Mouse (Mus musculus): ENCODE results near the gene Irs1. TPM values are rescaled to one million over a fixed set of nuclear protein-coding genes. Genes with fewer than 3 reads are reported as not detected.

The Irs1 gene
- polyA plus RNA-seq (2012; rRNA removed): 9.7 and 11.1 TPM in 2 replicates

DNA sequence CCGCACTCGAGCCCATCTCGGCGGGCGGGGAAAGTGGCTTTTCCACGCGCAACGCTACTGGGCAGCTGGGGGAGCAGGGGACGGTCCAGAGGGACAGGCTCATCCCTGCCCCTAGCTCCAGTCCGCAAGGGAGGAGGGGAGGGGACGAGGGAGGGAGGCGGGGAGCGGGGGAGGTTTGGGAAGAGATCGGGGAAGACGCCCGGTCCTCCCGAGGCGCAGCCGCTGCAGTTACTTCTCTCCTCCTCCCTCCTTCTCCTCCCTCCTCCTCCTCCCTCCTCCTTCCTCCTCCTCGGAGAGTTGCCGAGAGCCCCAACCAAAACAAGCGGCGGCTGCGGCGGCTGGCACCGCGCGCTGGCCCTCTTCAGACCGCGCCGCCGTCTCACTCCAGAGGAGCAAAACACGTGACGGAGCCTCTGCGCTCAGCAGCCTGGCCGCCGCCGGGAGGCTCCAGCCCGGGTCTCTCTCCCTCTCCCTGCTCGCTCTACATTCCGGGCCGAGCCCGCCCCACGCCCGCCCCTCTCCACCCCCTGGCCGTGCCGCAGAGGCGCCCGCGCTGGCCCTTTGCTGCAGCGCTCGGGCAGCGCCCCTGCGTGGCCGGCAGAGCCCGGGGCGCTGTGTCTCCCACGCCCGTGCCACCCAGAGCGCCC lies at the start of gene Irs1:
Irs1 (minus strand) TSS at position 266 of the 647 bp plus-strand sequence.
- no peak for DNase-seq (ENCODE audit: low read depth)

DNA sequence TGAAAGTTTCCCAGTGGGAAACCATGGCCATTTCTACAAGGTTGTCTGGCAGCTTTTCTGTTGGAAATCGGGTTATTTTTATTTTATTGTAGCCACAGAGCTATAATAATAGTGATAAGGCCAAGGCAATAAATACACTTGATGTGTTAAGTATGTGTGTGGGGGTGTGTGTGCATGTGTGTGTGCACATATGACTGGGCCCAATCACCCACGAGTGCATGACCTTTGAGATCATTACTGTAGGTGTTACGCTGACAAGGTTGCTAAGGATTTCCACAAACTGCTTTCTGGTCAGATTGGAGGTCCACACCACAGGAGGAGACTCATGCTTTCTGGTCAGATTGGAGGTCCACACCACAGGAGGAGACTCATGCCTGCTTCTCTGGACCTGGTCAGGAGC lies 43.3 kb upstream of the Irs1 start:
- DNase-seq (ENCODE audit: low read depth): no peak

DNA sequence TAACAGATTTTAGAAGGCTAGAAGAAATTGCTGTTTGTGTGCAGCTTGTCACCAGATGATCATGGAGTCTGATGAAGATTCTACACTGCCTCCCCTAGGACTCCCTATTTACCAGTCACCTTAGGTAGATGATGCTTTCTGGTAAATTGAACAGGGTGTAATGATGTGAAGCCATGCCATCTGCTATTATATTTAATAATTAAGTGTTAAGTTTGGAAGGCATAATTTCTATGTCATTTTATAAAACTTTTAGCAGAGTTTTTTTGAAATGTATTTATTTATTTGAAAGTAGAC lies 38.7 kb upstream of the Irs1 start:
- DNase-seq (ENCODE audit: low read depth): no peak

DNA sequence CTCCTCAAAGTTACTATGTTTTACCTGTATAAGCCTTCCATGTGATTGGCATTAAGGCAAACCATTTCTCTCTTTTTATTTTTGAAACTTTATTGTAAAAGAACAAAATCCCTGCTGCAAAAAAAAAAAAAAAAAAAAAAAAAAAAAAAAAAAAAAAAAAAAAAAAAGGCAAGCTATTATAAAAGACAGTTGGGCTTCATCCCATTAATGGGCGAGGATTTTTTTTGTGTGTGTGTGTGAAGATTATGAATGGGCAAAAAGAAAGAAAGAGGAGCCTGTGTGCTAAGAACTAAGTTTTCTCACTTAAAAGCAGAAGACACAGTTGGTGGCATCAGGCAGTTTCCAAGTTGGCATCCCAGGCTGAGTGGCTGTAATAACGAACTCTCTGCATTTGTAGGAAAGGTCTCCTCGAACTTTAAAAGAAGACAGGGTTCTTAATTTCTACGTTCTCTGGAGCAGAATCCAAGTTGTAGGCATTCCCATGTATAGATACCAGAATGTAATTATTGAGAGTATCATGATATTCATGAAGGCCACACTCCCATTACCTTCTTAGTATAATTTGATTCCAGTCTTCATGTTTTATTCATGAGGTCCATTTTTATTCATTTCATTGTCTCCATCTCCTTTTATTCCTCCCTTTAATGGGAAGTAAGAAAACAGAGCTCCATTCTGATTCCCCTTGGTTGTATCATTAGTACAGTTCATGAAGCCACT lies 38.2 kb upstream of the Irs1 start:
- DNase-seq (ENCODE audit: low read depth): no peak

DNA sequence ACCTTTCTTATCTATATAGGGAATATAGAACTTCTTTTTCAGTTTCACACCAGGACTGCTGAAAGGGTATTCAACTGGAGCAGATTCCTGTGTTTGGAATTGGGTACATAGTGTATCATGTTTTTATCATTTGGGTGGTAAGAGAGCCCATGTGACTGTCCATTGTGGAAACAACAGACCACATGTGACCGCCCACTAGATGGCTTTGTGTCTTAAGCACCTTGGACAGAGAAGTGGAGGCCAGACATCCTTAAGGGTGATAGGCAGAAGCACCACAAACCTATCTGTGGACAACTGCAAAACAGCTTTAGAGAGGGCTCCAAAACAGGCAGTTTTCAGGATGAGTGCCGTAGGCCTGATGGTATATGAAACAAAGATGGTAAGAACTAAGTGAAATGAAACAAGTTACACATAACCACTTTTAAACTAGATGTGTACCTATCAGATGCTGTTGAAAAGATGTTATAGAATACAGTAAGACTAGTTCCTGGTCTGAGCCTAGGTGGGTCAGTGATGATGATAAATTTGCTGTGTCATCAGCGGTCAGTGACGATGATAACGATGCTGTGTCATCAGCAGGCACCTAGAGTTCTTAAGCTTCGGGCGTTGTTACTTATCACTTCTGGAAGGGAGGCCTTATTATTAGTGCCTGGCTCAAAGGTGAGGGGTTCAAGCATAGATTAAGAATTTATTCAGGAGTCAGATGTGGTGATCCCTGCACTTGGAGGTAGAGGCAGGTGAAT lies 37.0 kb upstream of the Irs1 start:
- no peak for DNase-seq (ENCODE audit: low read depth)

DNA sequence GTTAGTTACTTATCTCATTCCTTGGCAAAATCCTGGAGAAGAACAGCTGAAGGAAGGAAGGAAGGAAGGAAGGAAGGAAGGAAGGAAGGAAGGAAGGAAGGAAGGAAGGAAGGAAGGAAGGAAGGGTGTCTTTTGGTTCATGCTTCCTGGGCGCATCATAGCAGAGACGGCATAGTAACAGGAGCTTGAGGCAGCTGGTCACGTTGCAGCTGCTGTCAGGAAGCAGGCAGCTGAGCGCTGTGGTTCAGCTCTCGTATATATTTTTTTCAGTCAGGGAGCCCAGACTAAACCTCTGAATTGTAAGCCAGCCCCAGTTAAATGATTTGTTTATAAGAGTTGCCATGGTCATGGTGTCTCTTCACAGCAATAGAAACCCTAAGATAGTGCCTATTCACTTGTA lies 34.9 kb upstream of the Irs1 start:
- no peak for DNase-seq (ENCODE audit: low read depth)

DNA sequence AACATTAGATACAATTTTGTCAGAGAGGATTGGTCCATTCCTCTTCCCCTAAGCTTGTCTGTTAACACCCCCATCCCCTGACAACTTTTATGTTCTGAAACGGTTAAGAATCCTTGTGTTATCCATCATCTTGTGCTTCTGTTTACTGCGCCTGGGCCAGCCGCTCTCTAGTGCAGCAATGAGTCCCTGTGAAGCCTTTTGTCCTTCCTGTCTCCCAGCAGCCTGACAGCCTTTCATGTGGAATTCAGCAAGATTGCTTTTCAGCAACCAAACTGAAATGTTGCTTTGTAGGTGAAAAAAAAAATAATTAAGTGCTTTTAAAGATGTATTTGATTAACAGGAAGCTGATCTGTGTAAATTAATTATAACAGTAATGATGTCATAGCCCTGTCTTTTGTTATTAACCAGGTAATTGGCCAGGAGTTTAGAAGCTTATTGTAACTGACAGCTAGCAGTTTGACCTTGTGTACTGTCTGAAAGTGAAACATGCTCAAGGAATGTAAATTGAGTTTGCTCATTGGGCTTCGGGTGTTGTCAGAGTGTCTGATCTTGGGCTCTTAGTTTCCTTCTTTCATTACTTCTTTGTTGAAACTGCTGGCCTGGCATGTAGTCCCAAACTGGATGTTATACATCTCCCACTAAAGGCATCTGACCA lies 33.0 kb upstream of the Irs1 start:
- no peak for DNase-seq (ENCODE audit: low read depth)

DNA sequence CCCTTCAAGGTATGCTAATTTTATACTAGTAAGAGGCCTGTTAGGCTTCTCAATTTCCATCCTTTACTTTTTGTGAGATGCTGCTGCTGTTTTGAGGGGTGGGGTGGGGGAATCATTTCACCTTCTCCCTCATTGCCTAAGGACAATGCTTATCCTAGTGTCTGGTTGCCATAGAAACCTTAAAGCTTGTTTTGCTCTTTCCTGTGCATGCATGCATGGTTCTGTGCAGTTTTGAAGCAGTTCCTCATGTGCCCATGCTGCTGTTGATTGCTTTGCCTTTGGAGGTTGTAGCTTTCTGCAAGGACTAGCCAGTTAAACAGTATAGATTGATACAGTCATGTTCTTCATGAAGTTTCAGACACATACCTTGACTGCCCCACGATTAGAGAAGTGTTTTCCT lies 30.2 kb upstream of the Irs1 start:
- no peak for DNase-seq (ENCODE audit: low read depth)

DNA sequence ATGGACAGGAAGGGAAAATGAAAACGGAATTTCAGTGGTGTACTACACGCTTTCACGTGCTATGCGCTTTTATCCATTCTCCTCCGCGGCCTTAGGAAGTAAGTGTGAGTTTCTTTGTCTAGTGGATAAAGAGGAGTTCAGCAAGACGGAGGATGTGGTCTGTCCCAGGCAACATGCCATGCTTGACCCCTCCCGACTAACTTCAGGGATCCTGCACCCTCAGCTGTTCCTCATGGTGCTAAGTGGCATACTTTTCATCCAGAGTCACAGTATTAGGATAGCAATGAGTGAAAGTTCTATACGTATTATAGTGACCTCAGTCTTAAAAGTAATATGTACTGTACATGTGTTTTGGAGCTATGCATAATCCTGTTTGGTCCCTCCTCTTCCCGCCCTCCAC lies 29.6 kb upstream of the Irs1 start:
- DNase-seq (ENCODE audit: low read depth): no peak

DNA sequence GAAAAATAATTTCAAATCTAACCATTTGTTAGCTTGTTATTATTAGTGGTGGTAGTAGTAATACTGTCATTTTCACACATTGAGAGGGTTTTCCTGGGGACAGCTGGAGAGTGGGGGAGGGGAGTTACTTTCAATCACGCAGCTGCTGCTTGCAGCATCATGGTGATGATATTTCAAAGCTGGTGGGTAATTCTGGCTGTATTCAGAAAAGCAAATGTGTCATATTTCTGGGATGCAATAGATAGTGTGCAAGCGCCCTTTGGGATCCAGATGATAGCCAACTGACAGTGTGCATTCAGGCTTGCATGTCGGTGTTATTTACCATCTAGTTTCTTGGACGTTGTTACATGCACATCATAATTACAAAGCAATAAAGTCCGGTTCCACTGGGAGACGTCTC lies 29.2 kb upstream of the Irs1 start:
- no peak for DNase-seq (ENCODE audit: low read depth)

DNA sequence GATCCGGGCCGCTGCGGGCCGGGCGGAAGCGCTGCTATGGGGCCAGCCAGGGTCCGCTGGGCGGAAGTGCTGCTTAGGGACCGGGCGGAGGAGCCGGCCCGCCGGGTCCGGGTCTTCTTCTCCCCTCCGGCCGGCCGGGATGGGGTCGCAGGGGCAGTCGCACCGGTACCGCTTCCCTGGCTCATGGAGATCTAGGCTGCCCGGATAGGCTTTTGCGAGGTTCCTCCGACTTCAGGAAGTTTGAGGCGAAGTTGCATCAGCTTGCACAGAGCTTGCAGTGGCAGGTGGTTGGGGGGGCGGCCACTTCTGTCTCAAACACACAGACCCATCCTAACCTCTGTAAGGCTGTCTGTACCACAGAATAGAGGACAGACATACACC lies 25.5 kb upstream of the Irs1 start:
- DNase-seq (ENCODE audit: low read depth): no peak

DNA sequence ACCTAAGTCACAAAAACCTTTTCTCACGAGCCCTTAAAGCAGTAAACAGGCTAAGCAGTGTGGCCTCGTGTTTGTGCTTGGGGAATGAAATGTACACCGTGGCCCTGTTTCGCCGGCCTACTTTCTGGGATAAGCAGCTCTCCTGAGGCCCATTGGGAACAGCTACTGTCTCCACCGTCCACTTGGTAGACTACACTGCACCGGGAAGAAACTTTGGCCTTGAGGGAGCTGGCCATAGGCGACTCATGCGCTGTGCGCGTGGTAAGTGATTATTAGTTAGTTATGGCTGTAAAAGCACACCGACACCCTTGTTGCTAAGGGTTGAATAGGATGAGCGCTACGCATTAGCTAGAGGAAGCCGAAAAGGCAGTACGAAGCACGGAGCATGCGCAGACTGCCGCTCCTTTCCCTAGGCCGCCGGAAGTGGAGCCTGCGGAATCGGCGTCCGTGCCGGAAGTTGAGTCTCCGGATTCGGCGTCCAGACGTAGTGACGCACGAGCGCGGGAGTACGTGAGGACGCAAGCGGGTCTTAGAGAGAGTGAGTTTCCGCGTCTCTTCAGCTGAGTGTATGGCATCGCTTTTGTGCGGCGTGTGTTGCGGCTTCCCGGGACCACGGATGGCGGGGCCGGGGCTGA lies 25.0 kb upstream of the Irs1 start, which contains the start of gene Rhbdd1:
Rhbdd1 (plus strand) TSS at position 342 of the 635 bp plus-strand sequence.
- DNase-seq (ENCODE audit: low read depth): peak; percentile 50

DNA sequence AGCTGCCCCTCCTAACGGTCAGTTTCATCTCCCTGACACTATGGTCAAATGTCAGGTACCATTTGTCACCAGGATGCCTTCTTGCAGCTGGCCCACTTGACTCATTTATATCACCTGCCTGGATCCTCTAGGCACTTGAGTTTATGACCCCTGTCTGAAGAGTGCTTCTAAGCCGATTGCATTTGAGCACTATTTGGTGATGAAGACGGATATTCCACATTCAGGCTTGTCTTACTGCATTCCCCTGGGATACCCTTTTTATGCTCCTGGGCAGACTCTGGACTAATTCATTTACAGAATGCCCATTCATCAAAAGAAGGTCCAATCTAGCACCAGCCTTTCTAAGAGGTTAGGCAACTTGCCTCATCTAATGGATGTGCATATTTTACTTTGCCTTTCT lies 13.3 kb upstream of the Irs1 start:
- no peak for DNase-seq (ENCODE audit: low read depth)

DNA sequence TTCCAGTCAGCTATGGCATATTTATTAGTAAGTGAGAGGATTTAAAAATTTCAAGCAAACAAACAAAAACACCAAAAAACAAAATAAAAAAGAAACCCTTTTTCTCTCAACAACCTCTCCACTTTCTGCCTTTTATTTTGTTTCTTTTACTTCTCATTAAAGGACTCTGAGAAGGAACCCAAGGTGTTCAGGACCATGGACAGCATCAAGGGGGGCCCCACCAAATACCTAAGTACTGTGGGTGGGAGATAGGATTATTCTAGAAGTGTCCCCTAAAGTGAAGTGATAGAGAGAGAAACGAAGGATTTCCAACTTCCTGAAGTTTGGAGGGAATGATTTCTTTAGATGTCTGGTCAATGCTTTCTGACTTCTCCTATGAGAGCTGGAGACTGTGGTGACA lies 7.4 kb upstream of the Irs1 start:
- no peak for DNase-seq (ENCODE audit: low read depth)

DNA sequence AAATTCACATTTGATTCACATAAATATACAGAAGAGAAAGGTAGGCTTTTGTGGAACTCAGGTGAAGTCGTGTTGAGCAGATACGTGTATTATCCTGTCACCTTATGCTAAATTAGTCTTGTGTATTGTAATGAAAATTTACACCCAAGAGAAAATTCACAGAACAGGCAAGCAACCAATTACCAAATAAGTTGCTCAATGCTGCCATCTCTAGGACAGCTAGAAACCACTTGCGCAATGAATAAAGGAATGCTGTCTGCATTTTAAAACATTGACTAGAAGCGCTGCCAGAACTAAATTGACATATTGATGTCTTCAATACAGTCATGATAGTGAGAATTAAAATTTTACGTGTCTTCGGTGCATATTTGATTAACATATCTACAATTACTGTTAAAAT lies 2.9 kb upstream of the Irs1 start:
- no peak for DNase-seq (ENCODE audit: low read depth)

DNA sequence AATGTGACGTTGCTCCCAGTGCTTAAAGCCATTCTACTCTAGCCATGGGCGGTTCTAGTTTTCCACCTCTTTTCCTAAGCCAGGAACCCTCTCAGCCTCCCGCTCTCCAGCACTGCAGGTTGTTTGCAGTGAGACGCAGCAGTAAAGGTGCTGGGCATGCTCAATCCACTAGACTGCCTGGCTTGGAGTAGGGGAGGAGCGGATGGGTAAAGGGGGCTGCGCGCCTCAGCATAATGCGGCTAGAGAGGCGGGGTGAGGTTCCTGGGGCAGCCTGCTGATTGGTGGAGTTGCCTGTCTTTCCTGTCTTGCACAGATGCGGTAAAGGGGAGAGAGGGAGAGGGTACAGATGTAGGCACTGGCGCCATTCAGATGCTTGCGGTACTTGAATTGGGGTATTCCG lies 1.6 kb upstream of the Irs1 start:
- DNase-seq (ENCODE audit: low read depth): no peak

DNA sequence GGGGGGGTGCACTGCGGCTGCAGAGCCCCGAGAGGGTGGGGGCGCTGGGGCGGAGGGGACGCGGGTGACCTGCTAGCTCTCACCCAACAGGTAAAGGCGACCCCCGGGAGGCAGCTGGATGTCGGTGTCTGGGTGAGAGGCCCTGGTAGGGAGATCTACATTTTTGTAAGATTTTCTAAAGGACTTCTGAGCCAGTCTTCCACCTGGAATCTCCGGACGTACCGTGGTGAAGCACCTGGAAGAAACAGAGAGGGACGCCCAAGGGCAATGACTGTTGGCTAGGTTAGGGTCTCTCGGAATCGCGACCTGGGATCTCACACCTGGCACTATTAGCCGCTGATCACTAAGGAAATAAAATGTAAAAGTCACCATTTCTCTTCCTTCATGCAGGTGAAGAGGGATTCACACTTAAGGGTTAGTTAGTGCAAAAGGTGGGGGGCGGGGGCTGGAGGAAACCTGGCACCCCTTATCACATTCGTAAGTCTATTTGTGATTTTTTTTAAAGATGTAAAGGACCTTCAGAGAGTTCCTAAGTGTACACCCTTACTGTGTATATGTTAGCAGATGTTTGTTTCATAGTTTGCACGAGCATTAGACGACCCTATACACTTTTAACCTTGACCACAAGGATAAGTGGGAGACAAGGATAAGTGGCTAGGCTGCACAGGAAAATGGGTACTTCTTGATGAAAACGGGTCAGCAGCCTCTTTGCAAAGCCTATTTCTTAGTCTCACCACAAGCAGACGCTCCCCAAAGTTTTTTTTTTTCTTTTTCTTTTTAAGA lies 905 bp upstream of the Irs1 start:
- DNase-seq (ENCODE audit: low read depth): no peak

DNA sequence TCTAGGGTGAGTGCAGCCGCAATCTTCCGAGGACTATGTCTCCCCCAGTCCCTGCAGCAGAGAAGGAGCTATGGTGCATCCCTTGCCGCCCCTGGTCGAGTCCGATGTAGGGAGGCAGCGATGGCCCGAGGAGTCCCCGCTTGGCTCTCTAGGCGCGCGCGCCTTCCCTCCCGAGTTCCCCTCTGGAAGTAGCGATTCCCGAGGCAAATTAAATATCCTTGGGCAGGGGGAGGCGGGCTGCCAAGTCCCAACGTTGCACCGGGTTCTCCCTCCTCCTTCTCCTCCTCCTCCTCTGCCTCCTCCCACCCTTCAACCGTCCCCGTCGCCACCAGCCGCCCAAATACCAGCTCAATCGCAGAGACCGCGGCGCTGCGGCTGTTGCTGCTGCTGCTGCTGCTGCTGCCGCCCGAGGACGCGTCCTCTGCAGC lies 479 bp downstream of the Irs1 start:
- no peak for DNase-seq (ENCODE audit: low read depth)

DNA sequence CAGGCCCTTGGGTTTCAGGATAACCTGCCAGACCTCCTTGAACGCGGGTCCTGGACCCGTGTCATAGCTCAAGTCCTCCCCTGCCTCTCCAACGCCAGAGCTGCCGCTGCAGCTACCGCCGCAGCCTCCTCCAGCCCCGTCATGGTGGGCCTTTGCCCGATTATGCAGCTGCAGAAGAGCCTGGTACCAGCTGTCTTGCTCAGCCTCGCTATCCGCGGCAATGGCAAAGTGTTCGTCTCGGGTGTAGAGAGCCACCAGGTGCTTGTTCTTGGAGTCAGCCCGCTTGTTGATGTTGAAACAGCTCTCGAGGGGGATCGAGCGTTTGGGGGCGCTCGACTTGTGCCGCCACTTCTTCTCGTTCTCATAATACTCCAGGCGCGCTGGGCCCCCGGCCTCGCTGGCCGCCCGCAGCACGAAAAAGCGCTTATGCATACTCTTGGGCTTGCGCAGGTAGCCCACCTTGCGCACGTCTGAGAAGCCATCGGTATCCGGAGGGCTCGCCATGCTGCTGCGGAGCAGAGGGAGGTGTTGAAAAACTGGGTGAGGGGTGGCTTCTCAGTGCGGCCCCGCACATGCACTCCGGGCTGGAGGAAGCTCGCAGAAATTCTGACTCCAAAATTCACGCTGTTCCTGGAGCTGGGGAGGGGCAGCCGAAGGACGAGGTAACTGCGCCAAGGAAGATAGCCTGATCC lies 1.1 kb downstream of the Irs1 start:
- DNase-seq (ENCODE audit: low read depth): no peak

DNA sequence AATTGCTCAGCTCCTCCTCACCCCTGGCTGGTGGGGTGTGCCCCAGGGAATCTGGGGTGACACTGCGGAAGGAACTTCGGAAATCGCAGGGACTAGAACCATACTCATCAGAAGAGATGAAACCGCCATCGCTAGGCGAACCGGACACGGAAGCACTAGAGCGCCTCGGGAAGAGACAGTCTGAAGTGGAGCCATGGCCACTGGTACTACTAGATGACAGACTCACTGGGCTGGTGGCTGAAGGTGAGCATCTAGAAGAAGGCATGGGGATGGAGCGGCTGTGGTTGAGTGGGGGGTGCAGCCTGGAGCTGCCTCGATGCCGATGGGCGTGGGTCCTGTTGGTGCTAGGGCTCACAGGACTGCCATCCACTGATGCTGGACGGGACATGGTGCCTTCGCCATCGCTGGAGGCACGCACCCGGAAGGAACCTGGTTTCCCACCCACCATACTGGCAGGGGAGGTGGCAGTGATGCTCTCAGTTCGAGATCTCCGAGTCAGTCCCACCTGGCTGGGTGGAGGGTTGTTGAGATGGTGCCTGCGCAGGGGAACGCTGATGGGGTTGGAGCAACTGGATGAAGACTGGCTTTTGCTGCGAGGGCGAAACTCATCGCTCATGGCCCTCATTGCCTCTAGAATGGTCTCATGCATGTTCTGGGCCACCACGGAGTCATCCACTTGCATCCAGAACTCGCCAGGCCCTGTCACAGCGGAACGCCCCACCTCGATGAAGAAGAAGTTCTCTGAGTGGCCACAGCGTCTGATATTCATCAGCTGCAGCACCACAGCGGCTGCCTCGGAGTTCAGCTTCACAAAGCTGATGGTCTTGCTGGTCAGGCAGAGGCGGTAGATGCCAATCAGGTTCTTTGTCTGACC lies 1.9 kb downstream of the Irs1 start:
- DNase-seq (ENCODE audit: low read depth): no peak
